Mouse (Mus musculus) liver, adult 2 months (tissue): ENCODE data around the gene Jaml.

Source experiments
- CTCF ChIP-seq: fragments of 200-500 bp; IDR thresholded peaks from 2 replicates; pipeline ENCODE4 v1.5.1; 2011; ENCODE audit warnings: low read depth, low read length, control low read depth
- POLR2A ChIP-seq: fragments of 200-500 bp; IDR thresholded peaks from 2 replicates; pipeline ENCODE4 v1.6.1; 2011; ENCODE audit warnings: low read length, control low read depth; ENCODE audit not compliant: insufficient read depth; ENCODE audit errors: extremely low read depth

DNA sequence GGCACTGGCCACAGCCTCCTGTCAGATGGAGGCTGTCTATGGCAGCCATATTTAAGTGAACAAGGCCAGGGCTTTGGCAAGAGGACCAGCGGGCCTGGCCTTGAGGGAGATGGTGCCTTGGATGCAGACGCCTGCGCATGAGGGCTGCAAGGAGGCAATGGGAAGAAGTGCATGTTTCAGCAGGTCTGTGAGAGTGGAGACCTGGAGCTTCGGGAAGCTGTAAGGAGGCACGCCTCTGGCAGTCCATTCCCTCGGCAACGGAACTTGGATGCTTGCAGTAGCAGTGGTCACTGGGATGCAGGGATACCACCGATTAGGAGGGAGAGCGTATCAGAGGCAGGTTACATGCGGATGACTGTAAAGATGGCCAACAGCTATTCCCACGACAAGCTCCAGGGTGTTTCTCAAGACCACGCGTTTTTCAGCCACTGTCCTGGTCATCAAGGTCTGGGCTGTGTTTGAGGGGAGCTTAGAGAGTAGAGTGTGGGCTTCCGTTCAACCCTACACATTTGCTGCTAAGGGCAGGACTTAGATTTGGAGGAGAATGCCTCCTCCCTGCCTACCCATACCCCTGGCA is 41.1 kb downstream of the Jaml start:
- TF ChIP-seq CTCF (no peak), POLR2A (no peak)
